Mouse (Mus musculus) mesoderm, embryonic 11.5 days (tissue): ENCODE measurements around the gene Mark1.

Experiments used
- DNase-seq: peaks from one replicate; pipeline ENCODE4 v3.0.0-alpha.2; 2012; ENCODE audit warnings: low read depth, low spot score

Gene Mark1

DNA sequence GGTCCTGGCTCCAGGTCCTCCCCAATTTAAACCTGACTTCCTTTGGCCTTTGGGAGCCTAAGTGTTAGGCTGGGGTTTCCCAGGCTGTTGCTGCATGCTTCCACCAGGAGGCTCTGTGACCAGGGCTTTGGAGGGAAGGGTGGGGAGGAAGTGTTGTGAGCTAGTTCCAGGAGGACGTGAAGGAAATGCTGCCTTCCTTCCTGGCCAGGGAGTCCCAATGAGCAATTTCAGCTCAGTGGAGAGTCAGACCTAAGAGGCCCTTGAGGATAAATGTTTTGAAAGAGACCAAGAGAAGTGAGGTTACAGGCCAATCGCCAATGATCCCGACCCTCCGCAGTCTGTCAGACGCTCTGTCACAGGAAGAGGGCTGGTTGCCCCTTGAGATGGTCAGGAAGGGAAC lies 146.0 kb downstream of the Mark1 start:
- DNase-seq: peak; percentile 66

DNA sequence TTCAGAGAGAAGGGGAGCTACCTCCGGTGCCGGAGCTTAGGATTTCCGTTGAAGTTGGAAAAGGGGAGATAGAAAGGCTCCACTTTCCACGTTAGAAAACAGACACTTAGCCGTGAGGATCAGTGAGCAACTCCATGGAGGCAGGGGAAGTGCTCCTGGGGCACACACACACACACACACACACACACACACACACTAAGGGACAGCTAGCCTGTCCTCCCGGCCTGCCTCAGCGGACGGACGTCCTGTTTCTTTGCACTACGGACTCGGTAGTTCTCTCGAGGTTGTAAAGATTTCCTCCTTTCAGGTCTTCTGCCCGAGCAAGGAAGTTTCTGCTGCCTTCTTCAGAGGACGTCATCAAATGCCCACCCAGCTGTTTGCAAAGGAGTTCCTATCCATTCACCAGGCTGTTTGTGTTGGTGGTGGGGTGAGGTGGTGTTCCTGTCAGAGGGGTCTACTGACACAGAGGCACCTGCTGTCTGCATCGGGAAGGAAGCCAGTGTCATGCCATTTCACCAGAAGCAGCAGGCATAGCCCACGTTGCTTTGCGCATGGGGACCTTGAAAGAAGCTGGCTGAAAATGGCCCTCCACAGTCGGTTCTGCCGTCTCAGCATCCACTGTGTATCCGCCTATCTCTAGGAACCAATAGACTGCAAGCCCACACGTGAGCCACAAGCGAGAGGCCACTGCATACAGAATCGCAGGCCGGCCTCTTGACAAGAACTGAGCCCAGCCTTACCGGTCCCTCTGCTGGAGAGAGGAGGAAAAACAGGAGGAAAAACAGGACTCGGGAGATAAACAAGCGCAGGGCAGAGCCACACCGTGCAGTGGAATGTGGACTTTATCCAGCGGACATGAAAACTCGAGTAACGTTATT lies 147.4 kb downstream of the Mark1 start:
- peak; percentile 88 for DNase-seq

DNA sequence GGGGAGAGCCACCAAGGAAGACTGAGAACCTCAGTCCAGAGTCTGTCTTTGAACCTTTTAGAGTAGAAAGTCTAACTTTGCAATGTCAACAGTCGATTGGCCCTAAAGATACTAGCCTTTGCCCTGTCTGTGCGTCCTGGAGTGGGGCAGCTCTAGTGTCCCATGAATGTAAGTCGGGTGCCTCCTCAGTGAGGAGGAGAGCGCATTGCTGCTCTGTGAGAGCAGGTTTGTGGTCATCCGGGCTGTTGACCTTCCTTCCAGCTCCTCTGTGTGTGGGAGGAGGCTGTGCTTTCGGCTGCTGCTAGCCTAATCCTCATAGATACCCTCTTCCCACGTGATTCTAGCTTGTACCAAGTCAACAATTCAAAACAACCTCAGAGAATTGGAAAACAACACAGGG lies 148.2 kb downstream of the Mark1 start:
- DNase-seq: no peak

DNA sequence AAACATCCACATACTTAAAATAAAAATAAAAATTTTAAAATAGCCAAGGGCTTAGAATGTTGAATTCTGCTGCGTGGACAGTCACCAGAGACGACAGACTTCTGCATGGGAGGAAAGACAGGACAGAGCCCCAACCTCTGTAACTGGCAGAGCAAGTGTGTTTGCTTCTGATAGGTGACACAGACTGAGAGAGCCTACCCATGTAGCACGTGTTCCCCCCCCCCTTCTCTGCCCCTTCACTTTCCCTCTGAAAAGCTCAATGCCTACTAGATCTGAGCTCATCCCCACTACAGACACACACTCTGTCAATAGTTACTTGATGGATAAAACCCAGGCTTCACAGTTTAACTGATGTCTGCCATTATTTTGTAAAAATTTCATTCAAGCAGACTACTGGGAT lies 152.4 kb downstream of the Mark1 start:
- DNase-seq: no peak
